ENCODE assay signal across 8 mouse cellular contexts in the genomic region with DNA sequence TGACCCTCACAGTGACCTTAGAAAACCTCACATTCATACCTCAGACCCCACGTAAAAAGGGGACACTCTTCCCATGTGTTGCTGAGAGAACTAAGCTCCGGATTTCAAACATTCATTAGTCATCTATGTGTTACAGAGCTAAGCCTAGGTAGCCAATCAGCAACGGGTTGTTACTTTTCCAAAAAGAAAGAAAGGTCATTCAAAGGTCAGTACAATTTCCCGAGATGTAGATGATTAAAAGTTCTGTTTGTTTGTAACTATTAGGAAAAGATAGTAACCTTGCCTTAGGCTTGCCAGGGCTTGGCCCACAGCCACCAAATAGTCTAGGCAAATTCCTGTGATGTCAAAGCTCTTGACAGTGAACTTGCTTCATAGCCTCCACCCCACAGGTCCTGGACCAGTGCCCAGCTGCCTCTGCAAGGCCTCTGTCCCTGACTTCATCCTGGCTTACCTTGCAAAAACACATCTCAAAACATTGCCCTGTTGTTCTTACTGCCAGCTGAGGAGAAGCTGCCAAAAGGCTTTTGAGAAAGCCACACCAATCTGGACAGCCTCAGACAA.
DNase-seq lines count a peak whose midpoint lies in the region; ATAC-seq and TF ChIP-seq lines count a peak whose summit lies in the region.

No protein-coding gene starts in this region.

- no peak overlapping the region for H3K4me3 ChIP-seq in intestine, embryonic 14.5 days (ENCODE audit: low read depth, low read length)
- H3K4me3 ChIP-seq in intestine, postnatal 0 days (ENCODE audit: low read depth, low read length) = no peak overlapping the region
- H3K4me3 ChIP-seq in layer of hippocampus, adult 2 months = no peak overlapping the region

- H3K27ac ChIP-seq in intestine, embryonic 14.5 days (ENCODE audit: low read depth) = peak overlapping the region; percentile 47; the same call in 1 of the 2 replicates
- no peak overlapping the region for H3K27ac ChIP-seq in intestine, postnatal 0 days (ENCODE audit: low read depth, low read length)
- H3K27ac ChIP-seq in layer of hippocampus, adult 2 months = no peak overlapping the region

- ATAC-seq in intestine, embryonic 14.5 days (replicated peaks; ENCODE audit: low FRiP score, low TSS enrichment, low read depth) = 0 out of 2 replicates have a peak, but pooled peaks have one; percentile 49
- no peak for ATAC-seq in intestine, postnatal 0 days
- ATAC-seq in common myeloid progenitor, adult 5-6 weeks (replicated peaks; ENCODE audit: low read depth, poor library complexity, severe bottlenecking) = 0 out of 2 replicates have a peak, but pooled peaks have one; percentile 5

- no peak overlapping the region for H3K9ac ChIP-seq in intestine, embryonic 14.5 days (ENCODE audit: low read length)
- H3K9ac ChIP-seq in intestine, postnatal 0 days (ENCODE audit: low read depth, low read length) = no peak overlapping the region

- peaks cover 9% of the 10 kb centered on the region for H3K4me1 ChIP-seq in intestine, embryonic 14.5 days (replicated peaks; ENCODE audit: control insufficient read depth, insufficient read depth, low read length)
- no peaks in the 10 kb centered on the region for H3K4me1 ChIP-seq in intestine, postnatal 0 days (replicated peaks; ENCODE audit: control insufficient read depth, insufficient read depth, low read length)

- no peaks in the 10 kb centered on the region for H3K27me3 ChIP-seq in intestine, embryonic 14.5 days (replicated peaks; ENCODE audit: control insufficient read depth, insufficient read depth, low read length)
- no peaks in the 10 kb centered on the region for H3K27me3 ChIP-seq in intestine, postnatal 0 days (replicated peaks; ENCODE audit: control insufficient read depth, insufficient read depth, low read length)

- intact Hi-C loops in heart, postnatal 14 days (cut with DNase I) = loop anchor here (2.0 kb wide), 1 partner anchor 160 kb away; no protein-coding TSS in a partner anchor

- WGBS in intestine, embryonic 14.5 days = 33% methylated on average over 4 of the region's 4 CpGs
- 40% methylated on average over 4 of the region's 4 CpGs for WGBS in intestine, postnatal 0 days

- peak; percentile 59 for DNase-seq in intestine, embryonic 14.5 days (ENCODE audit: low spot score)
- peak; percentile 88 to 89 for DNase-seq in heart, postnatal 14 days
- peak; percentile 93 to 96 for DNase-seq in lung, adult 18-20 months
- DNase-seq in urinary bladder, postnatal 36 days (ENCODE audit: low spot score in 2 of 2) = peak; percentile 60 to 86
- DNase-seq in right cerebral cortex, postnatal 4 days = no peak
- DNase-seq in layer of hippocampus, adult 2 months (ENCODE audit: low spot score in 2 of 2) = no peak

- TF ChIP-seq CTCF in intestine, postnatal 0 days (IDR thresholded peaks at IDR 0.05; ENCODE audit: low read depth) = no peak
- no peak for TF ChIP-seq CTCF in layer of hippocampus, adult 2 months (conservative IDR thresholded peaks at IDR 0.05)

- H3K4me2 ChIP-seq in intestine, embryonic 14.5 days (ENCODE audit: low read length) = no peak overlapping the region
- no peak overlapping the region for H3K4me2 ChIP-seq in intestine, postnatal 0 days (replicated peaks; ENCODE audit: low read depth)

- H3K36me3 ChIP-seq in intestine, embryonic 14.5 days (ENCODE audit: control insufficient read depth, insufficient read depth, low read length) = no peaks in the 10 kb centered on the region
- H3K36me3 ChIP-seq in intestine, postnatal 0 days (ENCODE audit: control insufficient read depth, insufficient read depth) = no peaks in the 10 kb centered on the region

- H3K9me3 ChIP-seq in intestine, embryonic 14.5 days (ENCODE audit: control insufficient read depth, low read length) = no peaks in the 10 kb centered on the region
- no peaks in the 10 kb centered on the region for H3K9me3 ChIP-seq in intestine, postnatal 0 days (ENCODE audit: control insufficient read depth)

Comparison
In these comparisons a context has a peak if more than half of its experiments do, and no peak if none do; other contexts are left out.
1. DNase-seq: peak in intestine, embryonic 14.5 days (single experiment), heart, postnatal 14 days (2 of 2), lung, adult 18-20 months (2 of 2) and urinary bladder, postnatal 36 days (2 of 2); none in right cerebral cortex, postnatal 4 days (single experiment) and layer of hippocampus, adult 2 months (0 of 2).